Mouse (Mus musculus) hematopoietic stem cell, adult 5-6 weeks (primary cell): ENCODE data around the gene Dusp19. TPM values are rescaled to one million over a fixed set of nuclear protein-coding genes. Genes with fewer than 3 reads are reported as not detected.

ENCODE experiments used
- ATAC-seq, 2 experiments: fragments of 125-278 bp in 1 of 2; replicated peaks in 1 of 2; 2 replicates each; pipeline ENCODE4 v1.8.0; 2016 to 2017; ENCODE audit warnings: inconsistent platforms in 2 of 2, mild to moderate bottlenecking in 2 of 2, moderate number of reproducible peaks in 2 of 2, low read depth in 1 of 2, moderate TSS enrichment in 1 of 2; ENCODE audit not compliant: low FRiP score in 2 of 2, poor library complexity in 2 of 2, severe bottlenecking in 2 of 2, insufficient read depth in 1 of 2, low TSS enrichment in 1 of 2
- total RNA-seq: library from RNA; stranded (forward); fragments of 172-1452, 232-1000 nt; gene quantifications from 2 replicates; pipeline ENCODE4 v1.2.3, GENCODE M21; 2017

Gene Dusp19
- total RNA-seq, 1 experiment from 2014 or later, result 14.4 TPM

- no peak for ATAC-seq
Observed at GRCm38 (mm10) chr2:80618991-80619390, 2.1 kb downstream of the Dusp19 start.

GRCm38 (mm10) chr2:80621921-80622320 lies 5.1 kb downstream of the Dusp19 start:
- no peak for ATAC-seq

GRCm38 (mm10) chr2:80624523-80624922 lies 7.7 kb downstream of the Dusp19 start:
- no peak for ATAC-seq

DNA sequence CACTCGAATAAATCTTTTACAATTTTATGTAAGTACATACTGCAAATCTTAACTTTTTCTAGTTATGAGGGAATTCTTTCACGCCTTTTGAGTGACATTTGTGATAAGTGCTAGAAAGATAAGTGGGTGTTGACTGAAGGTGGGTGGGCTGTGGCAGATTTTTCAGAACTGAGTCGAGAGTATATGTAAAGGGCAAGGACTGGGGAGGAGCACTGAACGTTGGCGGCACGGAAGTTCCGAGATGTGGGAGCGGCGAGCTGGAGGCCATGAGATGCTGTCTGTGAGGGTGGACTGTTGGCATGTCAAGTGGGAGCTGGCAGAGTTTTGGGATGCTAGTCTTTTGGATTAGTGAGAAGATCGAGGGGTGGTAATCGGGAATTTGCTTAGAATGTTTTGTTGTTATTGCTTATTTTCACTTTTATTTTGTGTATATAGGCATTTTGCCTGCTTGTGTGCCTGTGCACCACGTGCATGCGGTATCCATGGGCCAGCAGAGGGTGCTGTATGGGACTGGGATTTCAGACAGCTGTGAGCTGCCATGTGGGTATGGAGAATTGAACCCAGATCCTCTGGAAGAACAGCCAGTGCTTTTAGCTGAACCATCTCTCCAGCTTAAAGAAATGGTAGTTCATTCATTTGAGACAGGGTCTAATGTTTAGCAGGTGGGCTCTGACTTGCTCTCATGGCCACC lies 15.6 kb downstream of the Dusp19 start:
- ATAC-seq, result no peak

DNA sequence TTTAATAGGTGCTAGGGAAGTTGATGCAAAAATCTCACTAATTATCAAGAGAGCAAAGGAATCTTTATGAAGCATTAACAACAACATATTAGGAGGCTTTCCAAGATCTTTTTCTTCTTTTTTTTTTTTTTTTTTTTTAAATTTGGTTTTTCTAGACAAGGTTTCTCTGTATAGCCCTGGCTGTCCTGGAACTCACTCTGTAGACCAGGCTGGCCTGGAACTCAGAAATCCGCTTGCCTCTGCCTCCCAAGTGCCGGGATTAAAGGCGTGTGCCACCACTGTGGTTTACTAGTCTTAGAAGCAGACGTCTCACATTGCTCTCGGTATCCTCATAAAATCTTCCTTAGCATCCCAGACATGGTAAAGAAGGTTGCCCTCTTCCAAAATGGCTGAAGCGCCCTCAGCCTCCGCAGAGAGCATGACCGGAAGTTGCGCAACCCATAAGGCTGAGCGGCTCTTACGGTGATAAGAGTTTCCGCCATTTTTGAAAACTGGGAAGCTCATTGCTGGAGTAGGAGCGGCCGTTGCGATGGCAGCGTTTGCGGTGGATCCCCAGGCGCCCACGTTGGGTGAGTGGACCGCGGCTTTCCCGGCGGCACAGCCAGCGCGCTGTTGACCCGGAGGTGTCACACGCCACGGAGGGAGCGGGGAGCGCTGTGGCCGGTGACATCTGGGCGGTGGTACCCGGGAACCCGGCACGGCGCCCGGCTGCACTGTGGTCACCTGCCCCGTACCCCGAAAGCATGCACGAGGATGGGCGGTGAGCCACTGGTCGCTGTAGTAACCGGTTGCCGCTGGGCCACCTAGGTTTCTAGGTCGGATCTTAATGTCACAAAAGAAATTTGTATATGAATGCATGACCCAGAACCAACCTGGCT lies 21.8 kb downstream of the Dusp19 start:
- ATAC-seq, result peak; percentile 95 to 98

- no peak for ATAC-seq
Observed at GRCm38 (mm10) chr2:80639398-80639797, 22.6 kb downstream of the Dusp19 start.

- no peak for ATAC-seq
Observed at GRCm38 (mm10) chr2:80639864-80640263, 23.0 kb downstream of the Dusp19 start.

DNA sequence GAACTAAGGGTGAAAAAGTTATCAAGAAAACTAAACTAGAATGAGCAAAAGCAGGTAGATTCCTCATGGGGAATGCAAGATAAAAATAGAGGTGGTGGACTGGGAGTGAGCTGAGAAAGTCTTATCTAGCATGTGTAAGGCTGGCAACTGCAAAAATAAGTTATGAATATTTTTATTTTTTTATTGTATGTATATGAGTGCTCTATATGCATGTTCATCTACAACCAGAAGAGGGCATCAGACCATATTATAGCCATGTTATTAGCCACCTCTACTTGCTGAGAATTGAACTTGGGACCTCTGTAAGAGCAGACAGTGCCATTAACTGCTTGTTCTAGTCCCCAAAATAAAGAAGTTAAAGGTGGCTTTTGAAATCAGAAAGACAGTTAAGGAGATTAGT lies 44.6 kb downstream of the Dusp19 start:
- no peak for ATAC-seq

DNA sequence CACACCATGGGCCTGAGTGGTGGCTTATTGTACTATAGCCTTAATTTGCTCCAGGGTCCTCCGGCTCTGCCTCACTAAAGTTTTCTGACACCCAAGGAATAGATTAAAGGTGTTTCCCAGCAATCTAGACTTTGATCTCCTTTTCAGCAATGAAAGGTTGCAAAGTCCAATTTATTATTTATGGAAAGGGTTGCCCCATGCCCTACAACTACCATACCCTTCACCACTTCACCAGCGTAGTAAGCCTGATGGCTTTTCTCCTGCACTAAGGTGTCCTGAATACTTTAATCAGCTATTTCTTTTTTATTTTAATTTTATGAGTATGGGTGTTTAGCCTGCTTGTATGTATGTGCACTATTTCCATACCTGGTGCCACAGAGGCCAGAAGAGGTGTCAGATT lies 45.8 kb downstream of the Dusp19 start:
- ATAC-seq, result no peak

DNA sequence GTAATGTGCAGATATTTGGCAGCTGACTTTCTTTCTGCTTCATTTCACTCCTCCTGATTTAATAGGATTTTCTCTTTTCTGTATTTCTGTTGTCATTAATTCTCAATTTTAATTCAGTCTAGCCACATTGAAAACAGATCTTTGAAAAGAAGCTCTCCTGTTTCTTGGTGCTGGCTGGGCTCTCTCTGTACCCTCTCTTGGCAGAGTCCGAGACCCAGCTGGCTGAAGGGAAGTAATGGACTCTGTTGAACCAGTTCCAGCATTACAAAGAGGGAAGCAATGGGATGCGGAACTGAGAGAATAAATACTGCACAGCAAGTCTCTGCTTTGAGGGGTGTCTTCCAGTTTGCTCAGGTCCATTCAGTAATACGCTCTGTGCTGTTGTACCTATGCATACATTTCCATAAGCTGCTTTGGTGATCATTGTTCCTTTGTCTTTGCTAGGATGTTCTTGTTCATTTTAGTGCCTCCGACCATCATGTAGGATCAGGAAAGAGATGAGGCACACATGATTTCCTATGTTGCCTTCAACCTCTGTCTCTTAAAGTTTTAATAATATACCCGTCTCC lies 50.6 kb downstream of the Dusp19 start:
- no peak for ATAC-seq

DNA sequence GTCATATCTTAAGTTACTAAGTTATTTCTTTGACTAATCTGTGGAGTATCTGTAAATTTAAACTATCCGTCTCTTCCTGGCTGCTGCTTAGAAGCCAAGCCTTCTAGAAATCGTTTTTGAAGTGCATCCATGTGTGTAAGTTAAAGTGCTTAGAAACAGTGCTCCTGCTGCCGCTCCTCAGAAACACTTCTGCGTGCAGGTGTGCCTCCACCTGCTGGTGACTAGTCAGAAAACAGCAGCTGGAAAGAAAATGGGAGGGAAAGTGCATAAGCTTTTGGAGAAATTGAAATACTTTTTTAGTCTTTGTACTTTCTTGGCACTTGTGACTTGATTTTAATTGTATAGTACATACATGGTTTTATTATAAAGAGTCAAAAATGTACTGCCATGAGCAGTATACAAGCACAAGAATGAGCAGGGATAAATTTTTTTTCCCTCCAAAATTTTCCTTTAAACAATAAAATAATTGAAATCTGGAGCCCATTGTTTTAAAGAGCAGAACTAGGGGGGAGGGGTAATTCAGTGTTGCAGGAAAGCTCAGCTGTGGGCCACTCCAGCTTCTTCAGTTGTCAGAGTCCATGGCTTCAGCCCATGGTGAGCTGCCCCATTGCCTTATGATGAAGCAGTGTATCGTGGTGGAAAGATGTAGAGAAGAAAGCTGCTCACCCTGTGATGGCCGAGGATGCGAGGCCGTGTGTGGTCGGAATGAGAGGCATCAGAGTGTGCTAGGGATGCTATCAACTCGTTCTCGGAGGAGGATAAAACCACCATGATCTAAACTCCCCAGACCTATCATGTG lies 53.2 kb downstream of the Dusp19 start:
- no peak for ATAC-seq

DNA sequence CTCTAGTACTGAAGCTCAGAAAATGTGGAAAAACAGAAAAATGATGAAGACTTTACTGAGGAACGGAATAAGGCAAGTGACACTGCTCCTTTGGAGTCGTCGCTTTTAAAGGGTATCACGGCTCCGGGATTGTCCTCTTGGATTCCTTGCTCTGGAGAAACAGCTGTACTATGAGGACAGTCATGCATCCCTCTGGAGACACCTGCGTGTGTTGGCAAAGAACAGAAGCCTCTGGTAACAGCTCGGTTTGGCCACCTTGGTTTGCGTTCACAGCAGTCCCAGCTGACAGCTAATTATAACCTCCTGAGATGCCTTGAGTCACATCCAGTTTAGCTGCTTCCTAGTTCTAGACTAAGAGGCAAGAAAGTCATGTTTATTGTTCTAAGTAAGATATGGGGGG lies 62.0 kb downstream of the Dusp19 start:
- no peak for ATAC-seq

Other genes starting within 250 kb of the Dusp19 start
- not detected in 2 replicates for gene Frzb, start 169.4 kb upstream of the Dusp19 start, total RNA-seq
- 7.3 and 12.7 TPM in 2 replicates for gene Nckap1, start 35.7 kb upstream of the Dusp19 start, total RNA-seq
- 31.3 and 37.9 TPM in 2 replicates for gene Nup35, start 191 bp downstream of the Dusp19 start, total RNA-seq